Mouse (Mus musculus) forebrain, embryonic 10.5 days (tissue): ENCODE measurements around the gene Intu. TPM values are rescaled to one million over a fixed set of nuclear protein-coding genes. Genes with fewer than 3 reads are reported as not detected.

Source experiments
- DNase-seq: peaks from one replicate; pipeline ENCODE4 v3.0.0-alpha.2; 2017; ENCODE audit warnings: low spot score; ENCODE audit errors: extremely low spot score
- H3K27ac ChIP-seq: fragments of 300-500 bp; sonication (generic); 2 replicates; pipeline ENCODE4 v1.5.1; 2016; ENCODE audit warnings: mild to moderate bottlenecking
- H3K27me3 ChIP-seq: fragments of 300-500 bp; sonication (generic); 2 replicates; pipeline ENCODE4 v1.6.1; 2016; ENCODE audit warnings: mild to moderate bottlenecking; ENCODE audit not compliant: poor library complexity, severe bottlenecking
- H3K36me3 ChIP-seq: fragments of 300-500 bp; sonication (generic); replicated peaks from 2 replicates; pipeline ENCODE4 v1.6.1; 2016; ENCODE audit warnings: mild to moderate bottlenecking, moderate library complexity
- H3K4me1 ChIP-seq: fragments of 300-500 bp; sonication (generic); 2 replicates; pipeline ENCODE4 v1.6.1; 2016
- H3K4me3 ChIP-seq: fragments of 300-500 bp; sonication (generic); 2 replicates; pipeline ENCODE4 v1.5.1; 2016; ENCODE audit warnings: mild to moderate bottlenecking, moderate library complexity
- H3K9me3 ChIP-seq: fragments of 300-500 bp; sonication (generic); 2 replicates; pipeline ENCODE4 v1.6.1; 2016; ENCODE audit warnings: mild to moderate bottlenecking, moderate library complexity
- WGBS: fragments of 180-500 bp; shearing (Covaris S2); methylation state at CpG from one replicate; pipeline ENCODE4 v1.1.7; 2016; 5-methylcytosine and 5-hydroxymethylcytosine counted together
- polyA plus RNA-seq: library from polyadenylated mRNA; unstranded; fragments of >200 nt; fragmentation: Nextera tagmentation; extraction: Ambion mirVana; gene quantifications from 2 replicates; pipeline ENCODE4 v1.2.1, GENCODE M21; 2016

The Intu gene
- polyA plus RNA-seq, 1 experiment from 2014 or later: 8.0 TPM

DNA sequence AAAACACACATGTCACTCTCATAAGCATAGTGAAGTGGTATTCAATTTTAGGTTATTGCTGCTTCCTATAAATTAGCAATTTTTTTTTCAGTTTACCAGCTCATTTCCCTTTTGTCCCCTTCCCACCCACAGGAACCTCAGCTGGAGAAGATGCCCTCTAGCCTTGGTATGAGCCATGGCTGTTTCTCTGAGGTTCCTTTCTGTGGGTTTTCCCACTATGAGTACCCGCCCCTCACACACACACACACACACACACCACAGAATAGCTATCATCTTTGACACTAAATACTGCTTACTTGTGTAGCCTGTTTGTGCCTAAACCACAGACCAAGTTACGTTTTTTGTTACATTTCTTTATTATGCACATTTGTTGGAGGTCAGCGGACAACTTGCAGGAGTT, 138.3 kb downstream of the Intu start:
- Histone ChIP-seq H3K4me3 (no peak overlapping the region), H3K27me3 (no peaks in the 10 kb centered on the region; the same call in 1 of the 2 replicates), H3K36me3 (peaks cover 37% of the 10 kb centered on the region), H3K9me3 (no peaks in the 10 kb centered on the region), H3K27ac (no peak overlapping the region), H3K4me1 (peaks cover 33% of the 10 kb centered on the region)
- 91% methylated on average over 3 of the region's 3 CpGs for WGBS
- no peak for DNase-seq

GRCm38 (mm10) chr3:40673515-40673914, 142.4 kb downstream of the Intu start:
- peak overlapping the region; percentile 62 for H3K27ac ChIP-seq
- no peaks in the 10 kb centered on the region for H3K9me3 ChIP-seq
- no peaks in the 10 kb centered on the region; the same call in 1 of the 2 replicates for H3K27me3 ChIP-seq
- 23% methylated on average over 1 of the region's 1 CpGs for whole genome bisulfite sequencing
- DNase-seq: no peak
- no peak overlapping the region for H3K4me3 ChIP-seq
- H3K4me1 ChIP-seq: peaks cover 56% of the 10 kb centered on the region
- no peaks in the 10 kb centered on the region; the same call in 1 of the 2 replicates for H3K36me3 ChIP-seq

DNA sequence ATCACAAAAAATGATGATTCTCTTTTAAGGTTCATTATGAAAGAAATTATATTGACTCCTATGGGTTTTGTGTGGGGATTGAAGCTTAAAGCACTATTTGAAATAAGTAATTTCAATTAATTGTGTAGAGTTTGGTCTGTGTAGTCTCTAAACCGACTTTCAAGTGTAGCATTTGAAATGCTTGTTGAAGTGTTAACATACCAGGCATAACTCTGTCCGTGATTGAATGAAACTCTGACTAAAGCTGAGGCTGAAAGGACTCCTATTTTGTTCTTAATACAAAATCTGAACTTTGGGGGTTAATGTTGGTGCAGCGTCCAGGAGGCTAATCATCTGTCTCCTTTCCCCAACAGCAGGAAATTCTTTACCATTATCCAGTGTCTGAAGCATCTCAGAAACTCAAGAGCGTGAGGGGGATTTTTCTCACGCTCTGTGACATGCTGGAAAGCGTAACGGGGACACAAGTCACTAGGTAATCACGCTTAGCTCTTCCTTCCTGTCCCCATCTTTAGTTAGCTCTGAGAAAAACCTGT, 143.9 kb downstream of the Intu start:
- no peaks in the 10 kb centered on the region; the same call in 1 of the 2 replicates for H3K36me3 ChIP-seq
- peak overlapping the region; percentile 62 for H3K27ac ChIP-seq
- H3K9me3 ChIP-seq: no peaks in the 10 kb centered on the region
- H3K27me3 ChIP-seq: no peaks in the 10 kb centered on the region; the same call in 1 of the 2 replicates
- no peak overlapping the region for H3K4me3 ChIP-seq
- peaks cover 70% of the 10 kb centered on the region for H3K4me1 ChIP-seq
- no peak for DNase-seq
- WGBS: 8% methylated on average over 8 of the region's 8 CpGs

DNA sequence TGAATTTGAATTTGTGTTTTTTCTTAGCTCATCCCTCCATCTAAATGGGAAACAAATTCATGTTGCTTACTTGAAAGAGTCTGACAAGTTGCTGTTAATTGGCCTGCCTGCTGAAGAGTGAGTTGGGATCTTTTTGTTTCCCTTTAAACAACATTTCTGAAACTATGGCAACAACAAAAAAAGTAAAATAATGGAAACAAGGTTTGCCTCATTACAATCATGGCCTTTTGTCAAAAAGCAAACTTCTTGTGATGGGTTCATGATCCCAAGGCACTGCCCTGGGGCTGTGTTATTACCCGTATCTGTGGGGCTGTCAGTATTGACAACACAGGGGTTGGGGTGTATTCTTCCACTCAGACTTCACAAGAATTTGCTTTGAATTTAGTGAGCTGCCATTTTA, 147.8 kb downstream of the Intu start:
- H3K9me3 ChIP-seq: no peaks in the 10 kb centered on the region
- H3K36me3 ChIP-seq: peaks cover 11% of the 10 kb centered on the region
- no peak overlapping the region for H3K27ac ChIP-seq
- 40% methylated on average over 1 of the region's 1 CpGs for WGBS
- H3K27me3 ChIP-seq: no peaks in the 10 kb centered on the region
- no peak overlapping the region for H3K4me3 ChIP-seq
- peaks cover 76% of the 10 kb centered on the region for H3K4me1 ChIP-seq
- DNase-seq: no peak

DNA sequence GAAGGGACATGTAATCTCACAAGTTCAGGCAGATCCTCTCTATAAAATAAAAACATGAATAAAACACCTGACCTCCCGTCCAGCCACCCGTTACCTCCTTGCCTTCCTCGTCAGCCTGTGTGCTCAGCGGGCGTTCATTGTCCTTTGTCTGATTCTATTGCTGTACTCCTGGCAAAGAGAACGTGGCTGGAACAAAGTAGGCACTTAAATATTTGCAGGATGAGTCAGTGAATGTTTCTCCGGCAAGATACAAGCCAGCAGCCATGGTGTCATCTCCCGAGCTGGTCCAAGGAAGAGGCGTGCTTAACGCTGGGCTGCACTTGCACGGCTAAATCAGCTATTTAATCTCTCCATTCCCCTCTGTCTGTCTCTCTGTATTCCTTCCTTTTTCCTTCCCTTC, 151.3 kb downstream of the Intu start:
- whole genome bisulfite sequencing: 53% methylated on average over 11 of the region's 11 CpGs
- Histone ChIP-seq H3K36me3 (peaks cover 12% of the 10 kb centered on the region), H3K9me3 (no peaks in the 10 kb centered on the region), H3K27ac (peak overlapping the region; percentile 66), H3K27me3 (no peaks in the 10 kb centered on the region), H3K4me3 (no peak overlapping the region), H3K4me1 (peaks cover 71% of the 10 kb centered on the region)
- DNase-seq: no peak

DNA sequence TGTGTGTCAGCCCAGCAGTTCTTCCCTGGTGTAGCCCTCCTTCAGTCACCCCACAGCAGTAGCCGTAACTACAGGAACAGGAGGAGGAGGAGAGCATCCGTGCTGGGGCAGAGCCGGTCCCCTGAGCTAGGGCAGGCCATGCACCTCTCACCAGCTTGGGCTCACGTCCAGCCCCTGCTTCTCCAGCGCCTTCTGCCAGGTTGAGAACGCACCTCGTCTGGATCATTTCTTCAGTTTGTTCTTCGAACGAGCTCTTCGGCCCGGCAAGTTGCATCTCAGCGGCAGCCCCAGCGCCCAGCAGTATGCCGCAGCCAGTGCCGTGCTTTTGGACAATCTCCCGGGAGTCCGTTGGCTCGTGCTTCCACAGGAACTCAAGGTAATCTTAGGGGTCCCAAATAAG, 152.1 kb downstream of the Intu start:
- Histone ChIP-seq H3K9me3 (no peaks in the 10 kb centered on the region), H3K27ac (peak overlapping the region; percentile 66), H3K4me3 (no peak overlapping the region), H3K4me1 (peaks cover 73% of the 10 kb centered on the region), H3K27me3 (no peaks in the 10 kb centered on the region), H3K36me3 (peaks cover 15% of the 10 kb centered on the region)
- DNase-seq: no peak
- 91% methylated on average over 18 of the region's 18 CpGs for WGBS

- Histone ChIP-seq H3K4me3 (no peak overlapping the region), H3K27me3 (no peaks in the 10 kb centered on the region), H3K27ac (peak overlapping the region; percentile 73), H3K36me3 (peaks cover 27% of the 10 kb centered on the region), H3K9me3 (no peaks in the 10 kb centered on the region), H3K4me1 (peaks cover 55% of the 10 kb centered on the region)
- DNase-seq: peak; percentile 56
- WGBS: 15% methylated on average over 3 of the region's 3 CpGs
Observed at GRCm38 (mm10) chr3:40685855-40686515, 154.9 kb downstream of the Intu start.

- no peaks in the 10 kb centered on the region for H3K9me3 ChIP-seq
- H3K4me3 ChIP-seq: no peak overlapping the region; the same call in 1 of the 2 replicates
- H3K36me3 ChIP-seq: peaks cover 28% of the 10 kb centered on the region
- peak overlapping the region; percentile 73 for H3K27ac ChIP-seq
- H3K4me1 ChIP-seq: peaks cover 54% of the 10 kb centered on the region
- H3K27me3 ChIP-seq: no peaks in the 10 kb centered on the region
- DNase-seq: peak; percentile 26
- WGBS: 20% methylated on average over 9 of the region's 9 CpGs
Observed at GRCm38 (mm10) chr3:40686836-40687235, 155.8 kb downstream of the Intu start.

DNA sequence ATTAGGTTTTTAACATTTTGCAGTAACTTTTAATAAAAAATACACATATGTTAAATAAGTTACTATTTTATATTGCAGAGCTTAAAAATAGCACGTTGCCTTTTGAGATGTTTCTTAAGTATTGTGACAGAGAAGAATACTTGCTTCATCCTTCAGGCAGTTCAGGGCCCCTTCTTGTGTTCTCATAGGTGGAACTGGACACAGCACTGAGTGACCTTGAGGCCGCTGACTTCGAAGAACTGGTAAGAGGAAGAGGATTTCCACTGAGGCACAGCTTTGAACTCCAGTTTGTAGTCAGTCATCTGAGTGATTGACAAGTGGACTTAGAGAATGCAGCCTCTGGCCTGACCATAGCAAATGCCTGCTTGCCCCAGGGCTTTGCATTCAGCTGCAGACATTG, 156.5 kb downstream of the Intu start:
- Histone ChIP-seq H3K27me3 (no peaks in the 10 kb centered on the region), H3K36me3 (peaks cover 34% of the 10 kb centered on the region), H3K4me1 (peaks cover 46% of the 10 kb centered on the region), H3K27ac (peak overlapping the region; percentile 68), H3K4me3 (no peak overlapping the region), H3K9me3 (no peaks in the 10 kb centered on the region)
- WGBS: 69% methylated on average over 3 of the region's 3 CpGs
- no peak for DNase-seq

GRCm38 (mm10) chr3:40691566-40691965, 160.5 kb downstream of the Intu start:
- 89% methylated on average over 6 of the region's 6 CpGs for WGBS
- no peaks in the 10 kb centered on the region for H3K27me3 ChIP-seq
- no peak overlapping the region for H3K27ac ChIP-seq
- no peak overlapping the region for H3K4me3 ChIP-seq
- H3K9me3 ChIP-seq: no peaks in the 10 kb centered on the region
- no peak for DNase-seq
- H3K4me1 ChIP-seq: peaks cover 20% of the 10 kb centered on the region
- H3K36me3 ChIP-seq: peaks cover 48% of the 10 kb centered on the region

DNA sequence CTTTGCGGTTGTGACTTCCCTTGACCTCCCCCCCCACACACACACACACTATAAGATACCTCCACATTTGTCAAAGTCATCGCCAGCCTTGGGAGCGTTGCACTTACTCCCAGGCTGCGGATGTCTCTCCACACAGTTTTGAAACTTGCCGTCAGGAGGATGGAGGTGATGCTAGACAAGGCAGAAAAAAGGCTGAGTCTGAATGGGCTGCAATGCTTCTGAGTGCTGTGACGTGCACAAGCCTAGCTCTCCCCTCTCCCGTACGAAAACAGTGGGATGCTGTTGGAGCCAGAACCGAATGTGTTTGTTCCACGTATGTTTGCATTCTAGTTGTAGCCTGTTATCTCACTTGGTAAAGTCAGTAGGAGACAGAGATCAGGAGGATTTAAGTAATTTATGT, 162.3 kb downstream of the Intu start:
- 90% methylated on average over 10 of the region's 10 CpGs for WGBS
- no peaks in the 10 kb centered on the region for H3K27me3 ChIP-seq
- no peaks in the 10 kb centered on the region for H3K9me3 ChIP-seq
- no peak for DNase-seq
- H3K36me3 ChIP-seq: peaks cover 54% of the 10 kb centered on the region
- H3K4me1 ChIP-seq: peaks cover under 1% of the 10 kb centered on the region
- no peak overlapping the region for H3K27ac ChIP-seq
- no peak overlapping the region for H3K4me3 ChIP-seq

DNA sequence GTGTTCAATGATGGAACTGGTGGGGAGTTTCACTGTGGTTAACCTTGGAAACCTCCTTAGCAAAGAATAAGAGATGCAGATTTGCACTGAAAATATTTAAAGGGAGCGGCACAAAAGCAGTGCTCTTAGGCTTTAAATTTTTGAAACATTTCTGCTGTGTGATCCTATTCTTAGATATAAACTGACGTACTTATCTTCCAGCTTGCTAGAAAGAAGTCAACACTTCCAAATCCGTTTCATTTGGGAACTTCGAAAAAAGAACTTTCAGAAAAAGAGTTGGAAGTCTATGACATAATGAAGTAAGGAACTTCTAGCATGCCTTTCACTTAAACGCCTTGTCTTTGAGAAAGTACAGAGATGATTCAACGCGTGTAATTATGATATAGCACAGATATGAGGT, 162.9 kb downstream of the Intu start:
- Histone ChIP-seq H3K27me3 (no peaks in the 10 kb centered on the region), H3K4me3 (no peak overlapping the region), H3K36me3 (peaks cover 57% of the 10 kb centered on the region), H3K9me3 (no peaks in the 10 kb centered on the region), H3K4me1 (no peaks in the 10 kb centered on the region), H3K27ac (no peak overlapping the region)
- 92% methylated on average over 7 of the region's 7 CpGs for WGBS
- DNase-seq: no peak

- DNase-seq: no peak
- Histone ChIP-seq H3K36me3 (peaks cover 61% of the 10 kb centered on the region), H3K27me3 (no peaks in the 10 kb centered on the region), H3K4me1 (no peaks in the 10 kb centered on the region), H3K4me3 (no peak overlapping the region), H3K9me3 (no peaks in the 10 kb centered on the region), H3K27ac (no peak overlapping the region)
- 80% methylated on average over 2 of the region's 2 CpGs for WGBS
Observed at GRCm38 (mm10) chr3:40694438-40694837, 163.4 kb downstream of the Intu start.
